Mouse (Mus musculus): ENCODE results near the gene Aox3.

DNA sequence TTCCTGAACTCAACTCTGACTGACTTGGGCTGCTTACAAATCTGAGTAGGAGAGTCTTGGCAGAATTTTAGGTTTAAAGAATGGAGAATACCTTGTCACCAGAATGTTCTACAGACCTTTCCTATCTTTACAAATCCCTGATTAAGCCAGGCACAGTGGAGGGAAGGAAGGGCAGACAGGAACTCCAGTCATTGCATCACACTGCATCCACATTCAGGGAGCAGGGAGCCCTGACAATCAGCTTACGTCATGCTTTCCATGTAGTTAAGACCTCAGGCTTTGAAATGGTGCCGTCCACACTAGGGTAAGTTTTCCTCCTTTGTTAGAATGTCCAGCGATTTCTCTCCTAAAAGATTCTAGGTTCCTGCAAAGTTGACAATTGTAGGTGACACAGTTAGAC lies 21.7 kb upstream of the Aox3 start:
- TF ChIP-seq POLR2A (IDR thresholded peaks at IDR 0.05; ENCODE audit: low read depth, low read length) = no peak
- no peak for TF ChIP-seq CTCF (IDR thresholded peaks at IDR 0.05; ENCODE audit: borderline replicate concordance, insufficient read depth, low read length)

Measured in embryonic fibroblast, embryonic 13.5 days (primary cell).